Mouse (Mus musculus) ovary, adult 2 months (tissue): ENCODE data around the gene Dimt1. TPM values are rescaled to one million over a fixed set of nuclear protein-coding genes. Genes with fewer than 3 reads are reported as not detected.

Source experiments
- polyA plus RNA-seq: library from polyadenylated mRNA; depleted of rRNA; stranded (reverse); fragments of >200 nt; gene quantifications from 2 replicates; pipeline ENCODE4 v1.2.3, GENCODE M21; 2012; rRNA removed

Gene Dimt1
- polyA plus RNA-seq, result 4.0 and 5.6 TPM in 2 replicates

DNA sequence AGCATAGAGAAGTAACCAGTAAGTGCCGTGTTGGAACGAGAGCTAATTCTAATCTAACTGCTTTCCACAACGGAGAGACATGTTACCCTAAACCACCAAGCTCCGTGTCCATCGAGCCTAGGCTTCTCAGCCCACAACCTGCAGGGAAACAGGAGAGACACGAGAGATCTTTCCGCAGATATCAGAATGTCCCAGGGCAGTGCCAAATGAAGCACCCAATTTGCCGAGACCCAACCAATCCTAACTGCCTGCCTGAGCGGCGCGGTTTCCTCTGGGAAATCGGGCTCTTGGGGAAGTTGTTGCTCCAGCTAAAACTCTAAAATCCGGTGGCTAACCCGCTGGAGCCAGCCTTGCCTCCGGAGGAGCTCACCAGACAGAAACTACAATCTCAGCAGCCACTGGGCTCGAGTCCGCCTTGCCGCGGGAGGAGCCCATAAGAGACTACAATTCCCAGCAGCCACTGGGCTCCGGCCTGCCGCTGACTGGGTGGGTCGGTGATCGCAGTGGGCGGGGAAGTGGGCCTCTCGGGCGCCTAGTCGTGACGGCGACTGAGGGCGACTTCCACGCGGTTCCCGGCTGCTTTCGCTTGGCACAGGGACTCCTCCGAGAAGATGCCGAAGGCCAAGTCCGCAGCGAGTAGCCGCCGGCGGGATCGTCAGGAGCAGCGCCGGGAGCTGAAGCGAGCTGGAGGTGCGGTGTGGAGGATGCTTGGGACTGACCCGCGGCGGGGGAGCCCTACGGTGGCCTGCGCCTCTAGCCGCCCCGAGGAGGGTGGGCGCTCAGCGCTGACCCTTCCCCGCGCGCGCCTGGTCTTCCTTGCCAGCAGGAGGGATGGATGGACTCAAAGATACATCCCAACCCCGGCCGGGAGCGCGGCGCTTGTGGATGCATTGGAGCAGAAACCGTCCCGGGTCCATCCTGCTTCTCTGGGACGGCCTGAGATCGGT, at the start of gene Dimt1:
Dimt1 (plus strand) TSS at position 534 of the 947 bp plus-strand sequence.

DNA sequence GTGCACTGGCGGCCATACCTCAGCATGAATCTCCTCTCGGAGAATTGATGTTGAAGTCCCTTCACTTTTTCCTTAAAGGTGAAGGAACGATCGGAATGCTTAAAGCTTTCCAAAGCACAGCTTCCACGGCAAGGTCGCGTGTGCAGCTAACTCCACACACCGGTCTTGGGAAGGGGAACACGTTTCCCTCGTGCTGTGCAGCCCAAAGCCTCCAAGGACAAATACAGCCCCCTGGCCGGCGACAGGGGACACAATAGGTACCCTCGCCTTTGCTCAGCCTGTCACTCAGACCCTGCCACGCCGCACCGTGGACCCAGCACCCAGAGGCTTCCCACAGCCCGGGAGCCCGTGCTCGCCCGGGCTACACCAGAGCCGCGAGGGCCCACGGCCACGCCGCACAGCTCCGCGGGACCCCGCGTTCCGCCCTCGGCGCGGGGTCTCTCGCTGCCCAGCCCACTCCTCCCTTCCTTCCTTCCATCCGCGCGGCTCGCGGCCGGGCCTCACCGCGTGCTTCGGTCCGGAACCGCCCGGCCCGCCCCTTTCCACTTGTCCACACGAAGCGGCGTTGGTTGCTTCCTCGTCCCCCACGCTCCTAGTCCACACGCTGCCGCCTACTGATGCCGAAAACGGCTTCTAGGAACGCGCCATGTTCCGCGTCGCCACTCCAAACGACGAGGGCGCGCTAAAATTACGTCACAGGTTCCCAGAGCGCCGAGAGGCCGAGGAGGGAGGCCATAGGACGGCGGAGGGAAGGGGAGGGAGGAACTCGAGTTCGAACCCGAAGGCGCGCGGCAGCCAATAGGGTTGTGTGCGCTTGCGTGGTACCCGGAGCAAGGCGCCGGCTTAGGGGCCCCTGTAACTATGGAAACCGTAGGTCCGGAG, 10.4 kb upstream of the Dimt1 start, which contains the start of gene Ipo11:
Ipo11 (minus strand) TSS at position 703 of the 882 bp plus-strand sequence.

Other genes starting within 250 kb of the Dimt1 start
- 21.6 and 24.8 TPM in 2 replicates for gene Ipo11, start 10.2 kb upstream of the Dimt1 start, polyA plus RNA-seq
- gene Kif2a, start 75.0 kb downstream of the Dimt1 start, polyA plus RNA-seq, result 1.1 and 2.3 TPM in 2 replicates